Mouse (Mus musculus): Measurements from ENCODE around the gene Safb2.
"Not testable (repeated sequence)": the region's sequence is repeated elsewhere in the genome, so short reads cannot be mapped to it uniquely, and the experiment has no call there.

GRCm38 (mm10) chr17:56629800-56630781 lies 45.7 kb upstream of the Safb2 start:
- not testable (repeated sequence) for TF ChIP-seq CTCF (IDR thresholded peaks at IDR 0.05; ENCODE audit: low read depth, low read length); POLR2A (IDR thresholded peaks at IDR 0.05; ENCODE audit: borderline replicate concordance, low read depth, low read length)
